Mouse (Mus musculus): ENCODE results near the gene Snx20. TPM values are rescaled to one million over a fixed set of nuclear protein-coding genes. Genes with fewer than 3 reads are reported as not detected.

The Snx20 gene
- total and polyA plus RNA-seq, 2 experiments from 2014 or later, result 2.0 to 7.3 TPM

GRCm38 (mm10) chr8:88675372-88676165 is 39.6 kb upstream of the Snx20 start:
- Histone ChIP-seq H3K36me3 (replicated peaks; ENCODE audit: control insufficient read depth, insufficient read depth, low read length) (no peaks in the 10 kb centered on the region), H3K4me2 (ENCODE audit: low read depth, low read length) (no peak overlapping the region), H3K27me3 (ENCODE audit: control insufficient read depth, insufficient read depth, low read length) (no peaks in the 10 kb centered on the region), H3K4me1 (ENCODE audit: control insufficient read depth, insufficient read depth) (no peaks in the 10 kb centered on the region), H3K4me3 (ENCODE audit: low read depth, low read length) (no peak overlapping the region), H3K9ac (replicated peaks; ENCODE audit: low read depth, low read length) (no peak overlapping the region), H3K9me3 (replicated peaks; ENCODE audit: control insufficient read depth, low read length) (no peaks in the 10 kb centered on the region), H3K27ac (ENCODE audit: low read depth) (no peak overlapping the region)
- TF ChIP-seq CTCF (IDR thresholded peaks at IDR 0.05; ENCODE audit: low read depth), result no peak
- TF ChIP-seq EP300 (IDR thresholded peaks at IDR 0.05; ENCODE audit: low read depth), result no peak
- no peak for ATAC-seq (ENCODE audit: insufficient read depth, low read depth)
- DNase-seq (ENCODE audit: low spot score), result no peak
- WGBS, result 80% methylated on average over 12 of the region's 12 CpGs

GRCm38 (mm10) chr8:88673859-88674258 is 37.9 kb upstream of the Snx20 start:
- TF ChIP-seq EP300 (IDR thresholded peaks at IDR 0.05; ENCODE audit: low read depth) (no peak), CTCF (IDR thresholded peaks at IDR 0.05; ENCODE audit: low read depth) (no peak)
- DNase-seq (ENCODE audit: low spot score), result no peak
- ATAC-seq (ENCODE audit: insufficient read depth, low read depth), result no peak
- H3K36me3 ChIP-seq (replicated peaks; ENCODE audit: control insufficient read depth, insufficient read depth, low read length), result no peaks in the 10 kb centered on the region
- no peak overlapping the region for H3K27ac ChIP-seq (ENCODE audit: low read depth)
- H3K9me3 ChIP-seq (replicated peaks; ENCODE audit: control insufficient read depth, low read length), result no peaks in the 10 kb centered on the region
- no peaks in the 10 kb centered on the region for H3K4me1 ChIP-seq (ENCODE audit: control insufficient read depth, insufficient read depth)
- H3K4me3 ChIP-seq (ENCODE audit: low read depth, low read length), result no peak overlapping the region
- H3K9ac ChIP-seq (replicated peaks; ENCODE audit: low read depth, low read length), result no peak overlapping the region
- H3K4me2 ChIP-seq (ENCODE audit: low read depth, low read length), result no peak overlapping the region
- 81% methylated on average over 5 of the region's 5 CpGs for WGBS
- no peaks in the 10 kb centered on the region for H3K27me3 ChIP-seq (ENCODE audit: control insufficient read depth, insufficient read depth, low read length)

- no peaks in the 10 kb centered on the region for H3K4me1 ChIP-seq (ENCODE audit: control insufficient read depth, insufficient read depth)
- TF ChIP-seq EP300 (IDR thresholded peaks at IDR 0.05; ENCODE audit: low read depth) (no peak), CTCF (IDR thresholded peaks at IDR 0.05; ENCODE audit: low read depth) (no peak)
- H3K9me3 ChIP-seq (replicated peaks; ENCODE audit: control insufficient read depth, low read length), result no peaks in the 10 kb centered on the region
- no peak overlapping the region for H3K4me2 ChIP-seq (ENCODE audit: low read depth, low read length)
- H3K36me3 ChIP-seq (replicated peaks; ENCODE audit: control insufficient read depth, insufficient read depth, low read length), result no peaks in the 10 kb centered on the region
- H3K4me3 ChIP-seq (ENCODE audit: low read depth, low read length), result no peak overlapping the region
- ATAC-seq (ENCODE audit: insufficient read depth, low read depth) (no peak), DNase-seq (ENCODE audit: low spot score) (no peak)
- no peak overlapping the region for H3K27ac ChIP-seq (ENCODE audit: low read depth)
- H3K9ac ChIP-seq (replicated peaks; ENCODE audit: low read depth, low read length), result no peak overlapping the region
- H3K27me3 ChIP-seq (ENCODE audit: control insufficient read depth, insufficient read depth, low read length), result no peaks in the 10 kb centered on the region
- 82% methylated on average over 10 of the region's 10 CpGs for WGBS
These were observed 35.6 kb upstream of the Snx20 start for GRCm38 (mm10) chr8:88671575-88671974.

- no peak for ATAC-seq (ENCODE audit: insufficient read depth, low read depth)
- Histone ChIP-seq H3K4me2 (ENCODE audit: low read depth, low read length) (no peak overlapping the region), H3K9me3 (replicated peaks; ENCODE audit: control insufficient read depth, low read length) (no peaks in the 10 kb centered on the region), H3K27me3 (ENCODE audit: control insufficient read depth, insufficient read depth, low read length) (no peaks in the 10 kb centered on the region), H3K9ac (replicated peaks; ENCODE audit: low read depth, low read length) (no peak overlapping the region), H3K4me3 (ENCODE audit: low read depth, low read length) (no peak overlapping the region), H3K36me3 (replicated peaks; ENCODE audit: control insufficient read depth, insufficient read depth, low read length) (no peaks in the 10 kb centered on the region), H3K27ac (ENCODE audit: low read depth) (no peak overlapping the region), H3K4me1 (ENCODE audit: control insufficient read depth, insufficient read depth) (no peaks in the 10 kb centered on the region)
- WGBS, result 79% methylated on average over 6 of the region's 6 CpGs
- TF ChIP-seq EP300 (IDR thresholded peaks at IDR 0.05; ENCODE audit: low read depth), result no peak
- TF ChIP-seq CTCF (IDR thresholded peaks at IDR 0.05; ENCODE audit: low read depth), result no peak
- DNase-seq (ENCODE audit: low spot score), result no peak
These were observed 34.9 kb upstream of the Snx20 start for GRCm38 (mm10) chr8:88670782-88671181.

GRCm38 (mm10) chr8:88668400-88669086 is 32.6 kb upstream of the Snx20 start:
- Histone ChIP-seq H3K27ac (ENCODE audit: low read depth) (no peak overlapping the region), H3K36me3 (replicated peaks; ENCODE audit: control insufficient read depth, insufficient read depth, low read length) (no peaks in the 10 kb centered on the region), H3K4me2 (ENCODE audit: low read depth, low read length) (no peak overlapping the region), H3K9ac (replicated peaks; ENCODE audit: low read depth, low read length) (no peak overlapping the region), H3K27me3 (ENCODE audit: control insufficient read depth, insufficient read depth, low read length) (no peaks in the 10 kb centered on the region), H3K4me1 (ENCODE audit: control insufficient read depth, insufficient read depth) (no peaks in the 10 kb centered on the region), H3K9me3 (replicated peaks; ENCODE audit: control insufficient read depth, low read length) (no peaks in the 10 kb centered on the region), H3K4me3 (ENCODE audit: low read depth, low read length) (no peak overlapping the region)
- DNase-seq (ENCODE audit: low spot score), result no peak
- 62% methylated on average over 14 of the region's 14 CpGs for WGBS
- no peak for TF ChIP-seq EP300 (IDR thresholded peaks at IDR 0.05; ENCODE audit: low read depth)
- TF ChIP-seq CTCF (IDR thresholded peaks at IDR 0.05; ENCODE audit: low read depth), result no peak
- no peak for ATAC-seq (ENCODE audit: insufficient read depth, low read depth)

All from heart, postnatal 0 days (tissue).